Mouse (Mus musculus) ES-E14 (cell line): ENCODE data around the gene Pidd1. TPM values are rescaled to one million over a fixed set of nuclear protein-coding genes. Genes with fewer than 3 reads are reported as not detected.

Source experiments
- DNase-seq: peaks from one replicate; pipeline ENCODE4 v3.0.0-alpha.2; 2013; ENCODE audit warnings: low read depth, low spot score
- H3K27ac ChIP-seq: 2 replicates; pipeline ENCODE4 v1.5.1; 2012; ENCODE audit warnings: low read depth, mild to moderate bottlenecking, low read length, moderate library complexity, mixed read lengths; ENCODE audit not compliant: poor library complexity, insufficient read depth, severe bottlenecking
- H3K36me3 ChIP-seq: 2 replicates; pipeline ENCODE4 v1.6.1; 2012; ENCODE audit warnings: mild to moderate bottlenecking, low read length, moderate library complexity, mixed read lengths; ENCODE audit not compliant: control insufficient read depth, poor library complexity, insufficient read depth, severe bottlenecking
- H3K4me1 ChIP-seq, 2 experiments: fragments of 150-350 bp in 1 of 2; sonication (generic) in 1 of 2; 2 replicates each; pipeline ENCODE4 v1.6.1; 2012; ENCODE audit warnings: low read length in 2 of 2, mild to moderate bottlenecking in 1 of 2, mixed read lengths in 1 of 2; ENCODE audit not compliant: control insufficient read depth in 2 of 2, insufficient read depth in 2 of 2, poor library complexity in 1 of 2
- H3K4me3 ChIP-seq, 2 experiments: fragments of 150-350 bp in 1 of 2; sonication (generic) in 1 of 2; 2 replicates each; pipeline ENCODE4 v1.5.1; 2012; ENCODE audit warnings: low read length in 2 of 2, low read depth in 1 of 2, mild to moderate bottlenecking in 1 of 2, mixed read lengths in 1 of 2; ENCODE audit not compliant: insufficient read depth in 1 of 2, poor library complexity in 1 of 2, severe bottlenecking in 1 of 2
- H3K9ac ChIP-seq: 2 replicates; pipeline ENCODE4 v1.6.1; 2012; ENCODE audit warnings: low read depth, mild to moderate bottlenecking, low read length, mixed read lengths; ENCODE audit not compliant: poor library complexity, insufficient read depth, severe bottlenecking
- H3K9me3 ChIP-seq: fragments of 150-350 bp; sonication (generic); 2 replicates; pipeline ENCODE4 v1.6.1; 2012; ENCODE audit warnings: low read depth, mild to moderate bottlenecking, low read length; ENCODE audit not compliant: control insufficient read depth, insufficient read depth
- CHD2 ChIP-seq: IDR thresholded peaks from 2 replicates; pipeline ENCODE4 v1.6.1; 2014; ENCODE audit warnings: mild to moderate bottlenecking, low read depth, low read length, inconsistent platforms
- HCFC1 ChIP-seq: IDR thresholded peaks from 2 replicates; pipeline ENCODE4 v1.6.1; 2012; ENCODE audit warnings: low read length, inconsistent platforms, borderline replicate concordance; ENCODE audit not compliant: insufficient read depth
- MAFK ChIP-seq: IDR thresholded peaks from 2 replicates; pipeline ENCODE4 v1.6.1; 2014; ENCODE audit warnings: mild to moderate bottlenecking, low read depth, low read length, inconsistent platforms; ENCODE audit not compliant: insufficient read depth
- ZC3H11A ChIP-seq: IDR thresholded peaks from 2 replicates; pipeline ENCODE4 v1.6.1; 2012; ENCODE audit warnings: low read depth, mild to moderate bottlenecking, inconsistent platforms, low read length, borderline replicate concordance
- ZNF384 ChIP-seq: IDR thresholded peaks from 2 replicates; pipeline ENCODE4 v1.6.1; 2012; ENCODE audit warnings: low read depth, low read length, inconsistent platforms
- in situ Hi-C, 2 experiments: fragments of 600-800 bp; cut with MboI; formaldehyde crosslinking; loops; one replicate each; pipeline ENCODE4 v1.15.1; 2025; ENCODE audit warnings: low sequenced_read_pairs in 2 of 2, inconsistent platforms in 1 of 2; ENCODE audit not compliant: unreplicated experiment in 2 of 2
- total RNA-seq: library from RNA; depleted of rRNA; stranded (reverse); fragments of 300-350 nt; gene quantifications from 2 replicates; pipeline ENCODE4 v1.2.3, GENCODE M21; 2012

Pidd1 gene
- total RNA-seq, 1 experiment = 23.4 TPM

- no peak overlapping the region for H3K4me3 ChIP-seq
- TF ChIP-seq HCFC1 (no peak), CHD2 (no peak), ZNF384 (no peak), MAFK (no peak), ZC3H11A (no peak)
- H3K9me3 ChIP-seq = no peaks in the 10 kb centered on the region
- DNase-seq = no peak
- H3K4me1 ChIP-seq = peaks cover 4 to 36% of the 10 kb centered on the region in 2 experiments; a peak in 3 of 4 replicates
- in situ Hi-C loops = no loop called here
- no peak overlapping the region for H3K27ac ChIP-seq
- peaks cover 55% of the 10 kb centered on the region for H3K36me3 ChIP-seq
- H3K9ac ChIP-seq = no peak overlapping the region
Observed at GRCm38 (mm10) chr7:141438201-141438968, 5.4 kb downstream of the Pidd1 start.

DNA sequence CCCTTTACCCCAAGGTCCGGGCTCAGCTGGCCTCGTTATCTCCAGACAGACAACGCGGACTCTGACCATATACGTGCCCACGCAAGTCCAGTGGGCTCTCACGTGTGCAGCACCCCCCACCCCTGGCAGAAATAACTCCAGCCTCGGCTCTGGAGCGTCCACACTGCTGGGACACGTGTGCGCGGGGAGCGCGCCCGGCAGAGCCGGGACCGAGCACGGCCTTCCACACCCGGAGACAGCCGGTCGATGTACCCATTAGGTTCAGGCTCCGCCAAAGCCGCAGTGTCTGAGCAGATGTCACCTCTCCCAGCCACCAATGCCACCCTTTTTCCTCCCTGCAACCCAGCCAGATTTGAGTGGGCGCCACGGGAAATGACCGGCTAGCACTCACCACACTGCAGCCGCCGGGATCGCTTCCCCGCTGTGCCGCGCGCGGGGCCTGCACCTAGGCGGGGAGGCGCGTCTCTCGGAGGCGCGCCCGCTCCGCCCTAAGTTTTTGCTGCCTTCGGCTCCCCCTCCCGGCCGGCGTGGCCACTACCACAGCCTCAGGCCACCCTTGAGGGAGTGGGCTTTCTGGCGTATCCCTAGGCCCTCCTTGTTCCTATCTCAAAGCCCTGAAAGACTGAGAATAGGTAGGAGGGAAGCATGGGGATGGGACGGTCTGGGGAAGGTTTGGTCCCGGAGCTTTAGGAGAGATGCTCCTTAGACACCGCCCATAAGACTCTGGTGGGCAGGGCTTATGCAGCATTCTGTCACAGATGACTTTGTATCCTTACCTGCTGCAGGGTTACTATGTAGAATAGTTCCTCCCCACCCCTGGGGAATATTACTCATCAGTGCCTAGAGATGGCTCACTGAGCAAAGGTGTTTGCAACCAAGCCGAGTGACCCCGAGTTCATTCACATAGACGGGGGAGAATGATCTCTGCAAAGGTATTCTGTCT, 6.4 kb downstream of the Pidd1 start, which contains the start of gene Slc25a22:
Slc25a22 (minus strand) TSS at position 715 of the 943 bp plus-strand sequence.
- Histone ChIP-seq H3K4me3 (peak within 1 kb of the TSS; percentile 80 to 82), H3K36me3 (peaks cover 54% of the 10 kb centered on the region), H3K9me3 (no peaks in the 10 kb centered on the region), H3K4me1 (peaks cover 4 to 32% of the 10 kb centered on the region in 2 experiments; a peak in 3 of 4 replicates), H3K9ac (peak within 1 kb of the TSS; percentile 81), H3K27ac (peak within 1 kb of the TSS; percentile 28; the same call in 1 of the 2 replicates)
- in situ Hi-C loops = no loop called here
- no peak for DNase-seq
- 0 out of 2 replicates have a peak, but pooled peaks have one; percentile 4 for TF ChIP-seq ZC3H11A
- no peak for TF ChIP-seq MAFK
- TF ChIP-seq HCFC1 = peak; percentile 49; the same call in 1 of the 2 replicates
- TF ChIP-seq ZNF384 = no peak
- no peak for TF ChIP-seq CHD2

- Histone ChIP-seq H3K4me1 (peaks cover 4 to 27% of the 10 kb centered on the region in 2 experiments; a peak in 3 of 4 replicates), H3K9me3 (no peaks in the 10 kb centered on the region), H3K9ac (peak overlapping the region; percentile 81; the same call in 1 of the 2 replicates), H3K4me3 (peak overlapping the region in 1 of 2 experiments; percentile 80; a peak in 1 of 4 replicates), H3K27ac (no peak overlapping the region), H3K36me3 (peaks cover 50% of the 10 kb centered on the region)
- TF ChIP-seq CHD2 = no peak
- in situ Hi-C loops = no loop called here
- no peak for DNase-seq
Observed at GRCm38 (mm10) chr7:141436523-141436892, 7.3 kb downstream of the Pidd1 start.

- TF ChIP-seq HCFC1 (no peak), MAFK (no peak), ZNF384 (no peak), CHD2 (no peak), ZC3H11A (no peak)
- Histone ChIP-seq H3K27ac (no peak overlapping the region), H3K9ac (no peak overlapping the region), H3K36me3 (peaks cover 48% of the 10 kb centered on the region), H3K9me3 (no peaks in the 10 kb centered on the region), H3K4me1 (peaks cover 4 to 26% of the 10 kb centered on the region in 2 experiments; a peak in 3 of 4 replicates), H3K4me3 (no peak overlapping the region)
- in situ Hi-C loops = no loop called here
- no peak for DNase-seq
Observed at GRCm38 (mm10) chr7:141435856-141436522, 7.8 kb downstream of the Pidd1 start.
